Mouse (Mus musculus) lung, postnatal 36 days (tissue): ENCODE measurements at regions not wholly inside any gene's neighbourhood (a gene's known extent, or its start where the extent isn't known, plus 50 kb on each side); places are given as distances from the start of the nearest gene placed in this dataset.

Experiments used
- DNase-seq: peaks from one replicate; pipeline ENCODE4 v3.0.0; 2022; ENCODE audit warnings: mixed read lengths

- DNase-seq: no peak
These were observed 674.2 kb downstream of the Adgrl2 start for GRCm38 (mm10) chr3:148316198-148316597.

GRCm38 (mm10) chr3:148315286-148315685 lies 675.1 kb downstream of the Adgrl2 start:
- DNase-seq: no peak

- DNase-seq: no peak
These were observed 694.8 kb downstream of the Adgrl2 start for GRCm38 (mm10) chr3:148295515-148295914.

GRCm38 (mm10) chr3:148278978-148279377 lies 711.4 kb downstream of the Adgrl2 start:
- DNase-seq: peak; percentile 19

- no peak for DNase-seq
These were observed 718.1 kb downstream of the Adgrl2 start for GRCm38 (mm10) chr3:148272159-148272848.

- DNase-seq: no peak
These were observed 721.5 kb downstream of the Adgrl2 start for GRCm38 (mm10) chr3:148268812-148269211.

- DNase-seq: no peak
These were observed 731.1 kb downstream of the Adgrl2 start for GRCm38 (mm10) chr3:148259211-148259610.

GRCm38 (mm10) chr3:148248617-148249016 lies 741.7 kb downstream of the Adgrl2 start:
- DNase-seq: peak; percentile 62

GRCm38 (mm10) chr3:148246786-148247185 lies 743.6 kb downstream of the Adgrl2 start:
- no peak for DNase-seq

- DNase-seq: no peak
These were observed 752.3 kb downstream of the Adgrl2 start for GRCm38 (mm10) chr3:148238093-148238492.

GRCm38 (mm10) chr3:148237555-148237954 lies 752.8 kb downstream of the Adgrl2 start:
- no peak for DNase-seq

- DNase-seq: no peak
These were observed 756.7 kb downstream of the Adgrl2 start for GRCm38 (mm10) chr3:148233616-148234015.

GRCm38 (mm10) chr3:148229192-148229591 lies 761.2 kb downstream of the Adgrl2 start:
- no peak for DNase-seq

- DNase-seq: peak; percentile 23
These were observed 762.2 kb downstream of the Adgrl2 start for GRCm38 (mm10) chr3:148228002-148228707.

- peak; percentile 3 for DNase-seq
These were observed 769.5 kb downstream of the Adgrl2 start for GRCm38 (mm10) chr3:148220826-148221225.

GRCm38 (mm10) chr3:148220024-148220590 lies 770.2 kb downstream of the Adgrl2 start:
- DNase-seq: no peak

GRCm38 (mm10) chr3:148202148-148202547 lies 788.2 kb downstream of the Adgrl2 start:
- peak; percentile 34 for DNase-seq

- no peak for DNase-seq
These were observed 803.7 kb downstream of the Adgrl2 start for GRCm38 (mm10) chr3:148186704-148187103.

- no peak for DNase-seq
These were observed 822.8 kb downstream of the Adgrl2 start for GRCm38 (mm10) chr3:148167556-148167955.

GRCm38 (mm10) chr3:148159059-148159458 lies 831.3 kb downstream of the Adgrl2 start:
- no peak for DNase-seq

- no peak for DNase-seq
These were observed 831.8 kb downstream of the Adgrl2 start for GRCm38 (mm10) chr3:148158533-148158932.

GRCm38 (mm10) chr3:148143776-148144175 lies 846.6 kb downstream of the Adgrl2 start:
- peak; percentile 5 for DNase-seq

GRCm38 (mm10) chr3:148136791-148137251 lies 853.5 kb downstream of the Adgrl2 start:
- DNase-seq: peak; percentile 70

GRCm38 (mm10) chr3:148134646-148135045 lies 855.7 kb downstream of the Adgrl2 start:
- DNase-seq: no peak
